Mouse (Mus musculus) lung, adult 2 months (tissue): Measurements from ENCODE around the gene Sergef.

Experiments
- CTCF ChIP-seq: fragments of 200-500 bp; IDR thresholded peaks from 2 replicates; pipeline ENCODE4 v1.5.1; 2011; ENCODE audit warnings: mild to moderate bottlenecking, low read length, control low read depth; ENCODE audit not compliant: insufficient read depth
- POLR2A ChIP-seq: fragments of 200-500 bp; IDR thresholded peaks from 2 replicates; pipeline ENCODE4 v1.6.1; 2011; ENCODE audit warnings: low read depth, mild to moderate bottlenecking, control low read depth, low read length, borderline replicate concordance; ENCODE audit errors: extremely low read depth

DNA sequence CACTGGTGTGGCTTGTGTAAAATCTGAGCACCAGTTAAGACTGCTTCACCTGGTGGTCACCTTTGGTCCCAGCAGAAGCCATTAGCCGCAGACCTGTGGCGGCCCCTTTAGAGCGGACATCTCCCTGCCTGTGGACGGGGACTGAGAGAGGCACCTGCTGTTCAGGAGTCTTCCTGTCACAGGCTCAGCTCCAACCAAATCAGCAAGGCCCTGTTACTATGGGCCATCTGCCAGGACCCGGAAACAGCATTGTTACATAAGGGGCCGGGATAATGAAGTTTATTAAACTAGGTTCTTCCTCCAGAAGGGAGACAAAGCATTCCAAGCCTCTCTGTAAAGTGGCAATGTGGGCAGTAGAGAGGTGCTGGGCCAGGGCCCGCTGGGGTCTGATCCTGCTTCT, 36.6 kb downstream of the Sergef start:
- no peak for TF ChIP-seq POLR2A
- no peak for TF ChIP-seq CTCF
